Mouse (Mus musculus): ENCODE measurements around the gene Rnf157.

GRCm38 (mm10) chr11:116311169-116311568 lies 101.7 kb downstream of the Rnf157 start:
- TF ChIP-seq CTCF (IDR thresholded peaks at IDR 0.05; ENCODE audit: insufficient read depth, low read depth, low read length) (no peak), POLR2A (IDR thresholded peaks at IDR 0.05; ENCODE audit: insufficient read depth, low read depth, low read length) (no peak)

Measured in olfactory bulb, adult 2 months (tissue).